Mouse (Mus musculus) MEL (cell line): Measurements from ENCODE around the gene Bahcc1. TPM values are rescaled to one million over a fixed set of nuclear protein-coding genes. Genes with fewer than 3 reads are reported as not detected.

Experiments
- DNase-seq: peaks from one replicate; pipeline ENCODE4 v3.0.0; 2011; ENCODE audit warnings: low read depth, low spot score
- H3K27ac ChIP-seq: 2 replicates; pipeline ENCODE4 v1.5.1; 2012; ENCODE audit warnings: low read depth, mild to moderate bottlenecking, control low read depth, low read length, moderate library complexity; ENCODE audit not compliant: control insufficient read depth
- H3K27me3 ChIP-seq, 2 experiments: fragments of 150-350 bp in 1 of 2; sonication (generic) in 1 of 2; 2 replicates each; pipeline ENCODE4 v1.6.1; 2012; ENCODE audit warnings: low read length in 2 of 2, mild to moderate bottlenecking in 2 of 2, improper control_type of control experiment in 1 of 2, moderate library complexity in 1 of 2; ENCODE audit not compliant: insufficient read depth in 2 of 2, control insufficient read depth in 1 of 2
- H3K36me3 ChIP-seq, 2 experiments: 2 replicates each; pipeline ENCODE4 v1.6.1; 2012 to 2014; ENCODE audit warnings: low read length in 2 of 2, improper control_type of control experiment in 1 of 2, inconsistent platforms in 1 of 2, mild to moderate bottlenecking in 1 of 2; ENCODE audit not compliant: insufficient read depth in 2 of 2, control insufficient read depth in 1 of 2
- H3K4me1 ChIP-seq, 2 experiments: fragments of 150-350 bp in 1 of 2; sonication (generic) in 1 of 2; 2 replicates each; pipeline ENCODE4 v1.6.1; 2012; ENCODE audit warnings: low read length in 2 of 2, improper control_type of control experiment in 1 of 2, mild to moderate bottlenecking in 1 of 2; ENCODE audit not compliant: insufficient read depth in 2 of 2, control insufficient read depth in 1 of 2
- H3K4me3 ChIP-seq, 2 experiments: fragments of 150-350 bp in 1 of 2; sonication (generic) in 1 of 2; 2 replicates each; pipeline ENCODE4 v1.5.1; 2012; ENCODE audit warnings: low read depth in 2 of 2, low read length in 2 of 2, mild to moderate bottlenecking in 2 of 2, moderate library complexity in 2 of 2, control low read depth in 1 of 2, improper control_type of control experiment in 1 of 2; ENCODE audit not compliant: control insufficient read depth in 1 of 2, insufficient read depth in 1 of 2
- H3K79me2 ChIP-seq: 2 replicates; pipeline ENCODE4 v1.6.1; 2012; ENCODE audit warnings: mild to moderate bottlenecking, low read length, moderate library complexity; ENCODE audit not compliant: control insufficient read depth, poor library complexity, insufficient read depth
- H3K9ac ChIP-seq: 2 replicates; pipeline ENCODE4 v1.6.1; 2012; ENCODE audit warnings: low read depth, mild to moderate bottlenecking, control low read depth, low read length, moderate library complexity; ENCODE audit not compliant: control insufficient read depth, poor library complexity, severe bottlenecking
- H3K9me3 ChIP-seq: fragments of 150-350 bp; sonication (generic); replicated peaks from 2 replicates; pipeline ENCODE4 v1.6.1; 2012; ENCODE audit warnings: mild to moderate bottlenecking, low read length, improper control_type of control experiment, moderate library complexity; ENCODE audit not compliant: insufficient read depth
- BHLHE40 ChIP-seq: IDR thresholded peaks from 2 replicates; pipeline ENCODE4 v1.6.1; 2012; ENCODE audit warnings: low read depth, mild to moderate bottlenecking, inconsistent platforms, low read length, improper control_type of control experiment, borderline replicate concordance
- CHD1 ChIP-seq: IDR thresholded peaks from 2 replicates; pipeline ENCODE4 v1.6.1; 2012; ENCODE audit warnings: low read depth, mild to moderate bottlenecking, inconsistent platforms, low read length, improper control_type of control experiment
- CTCF ChIP-seq, 3 experiments: IDR thresholded peaks in 2 of 3; conservative IDR thresholded peaks in 1 of 3; 2 replicates each; pipeline ENCODE4 v1.5.1; 2011 to 2012; ENCODE audit warnings: low read length in 3 of 3, low read depth in 2 of 3, mild to moderate bottlenecking in 2 of 3, improper control_type of control experiment in 1 of 3, inconsistent platforms in 1 of 3, mixed read lengths in 1 of 3, moderate library complexity in 1 of 3; ENCODE audit not compliant: control insufficient read depth in 1 of 3, insufficient read depth in 1 of 3, poor library complexity in 1 of 3, severe bottlenecking in 1 of 3
- ELF1 ChIP-seq: IDR thresholded peaks from 2 replicates; pipeline ENCODE4 v1.6.1; 2014; ENCODE audit warnings: low read depth, mild to moderate bottlenecking, inconsistent platforms, low read length, improper control_type of control experiment, moderate library complexity
- EP300 ChIP-seq, 2 experiments: IDR thresholded peaks; 2 replicates each; pipeline ENCODE4 v1.6.1; 2011; ENCODE audit warnings: improper control_type of control experiment in 2 of 2, low read length in 2 of 2, low read depth in 1 of 2, mild to moderate bottlenecking in 1 of 2
- ETS1 ChIP-seq: IDR thresholded peaks from 2 replicates; pipeline ENCODE4 v1.6.1; 2012; ENCODE audit warnings: low read depth, mild to moderate bottlenecking, inconsistent platforms, low read length, improper control_type of control experiment, moderate library complexity
- GATA1 ChIP-seq: IDR thresholded peaks from 2 replicates; pipeline ENCODE4 v1.6.1; 2011; ENCODE audit warnings: low read depth, low read length, improper control_type of control experiment
- HCFC1 ChIP-seq: IDR thresholded peaks from 2 replicates; pipeline ENCODE4 v1.6.1; 2012; ENCODE audit warnings: low read depth, mild to moderate bottlenecking, inconsistent platforms, low read length, improper control_type of control experiment, moderate library complexity
- KAT2A ChIP-seq: conservative IDR thresholded peaks from 2 replicates; pipeline ENCODE4 v1.6.1; 2012; ENCODE audit warnings: low read depth, low read length, improper control_type of control experiment, inconsistent platforms
- MAX ChIP-seq: IDR thresholded peaks from 2 replicates; pipeline ENCODE4 v1.6.1; 2011; ENCODE audit warnings: low read length, improper control_type of control experiment
- MAZ ChIP-seq: IDR thresholded peaks from 2 replicates; pipeline ENCODE4 v1.6.1; 2012; ENCODE audit warnings: low read depth, mild to moderate bottlenecking, inconsistent platforms, low read length, improper control_type of control experiment
- MEF2A ChIP-seq: IDR thresholded peaks from 2 replicates; pipeline ENCODE4 v1.6.1; 2014; ENCODE audit warnings: low read depth, mild to moderate bottlenecking, inconsistent platforms, low read length, improper control_type of control experiment; ENCODE audit not compliant: poor library complexity, insufficient replicate concordance, severe bottlenecking; ENCODE audit errors: extremely low read depth
- MXI1 ChIP-seq: IDR thresholded peaks from 2 replicates; pipeline ENCODE4 v1.6.1; 2011; ENCODE audit warnings: mild to moderate bottlenecking, low read depth, low read length, improper control_type of control experiment
- MYB ChIP-seq: IDR thresholded peaks from 2 replicates; pipeline ENCODE4 v1.6.1; 2011; ENCODE audit warnings: mild to moderate bottlenecking, low read depth, low read length, improper control_type of control experiment
- MYC ChIP-seq: IDR thresholded peaks from 2 replicates; pipeline ENCODE4 v1.6.1; 2011; ENCODE audit warnings: low read depth, mild to moderate bottlenecking, low read length, improper control_type of control experiment, moderate library complexity
- NELFE ChIP-seq: IDR thresholded peaks from 2 replicates; pipeline ENCODE4 v1.6.1; 2011; ENCODE audit warnings: low read depth, low read length, improper control_type of control experiment
- NRF1 ChIP-seq: IDR thresholded peaks from 2 replicates; pipeline ENCODE4 v1.6.1; 2014; ENCODE audit warnings: low read depth, mild to moderate bottlenecking, inconsistent platforms, low read length, improper control_type of control experiment, moderate library complexity; ENCODE audit not compliant: poor library complexity, insufficient read depth, severe bottlenecking
- POLR2A ChIP-seq, 2 experiments: IDR thresholded peaks; 2 replicates each; pipeline ENCODE4 v1.6.1; 2011 to 2012; ENCODE audit warnings: low read length in 2 of 2, mild to moderate bottlenecking in 2 of 2, control low read depth in 1 of 2, improper control_type of control experiment in 1 of 2, low read depth in 1 of 2, moderate library complexity in 1 of 2; ENCODE audit not compliant: control insufficient read depth in 1 of 2, insufficient read depth in 1 of 2, poor library complexity in 1 of 2
- POLR2AphosphoS2 ChIP-seq: IDR thresholded peaks from 2 replicates; pipeline ENCODE4 v1.6.1; 2011; ENCODE audit warnings: low read length, improper control_type of control experiment
- POLR2AphosphoS5 ChIP-seq: IDR thresholded peaks from 2 replicates; pipeline ENCODE4 v1.6.1; 2012; ENCODE audit warnings: low read depth, borderline replicate concordance, mild to moderate bottlenecking, inconsistent platforms, low read length, moderate library complexity, mixed read lengths
- RCOR1 ChIP-seq: IDR thresholded peaks from 2 replicates; pipeline ENCODE4 v1.6.1; 2012; ENCODE audit warnings: low read depth, mild to moderate bottlenecking, inconsistent platforms, low read length, improper control_type of control experiment
- SIN3A ChIP-seq: IDR thresholded peaks from 2 replicates; pipeline ENCODE4 v1.6.1; 2012; ENCODE audit warnings: low read length, improper control_type of control experiment, inconsistent platforms
- TAL1 ChIP-seq: IDR thresholded peaks from 2 replicates; pipeline ENCODE4 v1.6.1; 2012; ENCODE audit warnings: mild to moderate bottlenecking, inconsistent platforms, low read length, moderate library complexity, mixed read lengths
- TBP ChIP-seq: IDR thresholded peaks from 2 replicates; pipeline ENCODE4 v1.8.0; 2011; ENCODE audit warnings: low read depth, low read length, improper control_type of control experiment
- TCF12 ChIP-seq: IDR thresholded peaks from 2 replicates; pipeline ENCODE4 v1.6.1; 2014; ENCODE audit warnings: low read depth, mild to moderate bottlenecking, inconsistent platforms, low read length, improper control_type of control experiment, moderate library complexity
- UBTF ChIP-seq: IDR thresholded peaks from 2 replicates; pipeline ENCODE4 v1.6.1; 2012; ENCODE audit warnings: low read depth, mild to moderate bottlenecking, inconsistent platforms, low read length, improper control_type of control experiment, moderate library complexity, borderline replicate concordance; ENCODE audit not compliant: insufficient read depth
- USF1 ChIP-seq: IDR thresholded peaks from 2 replicates; pipeline ENCODE4 v1.6.1; 2014; ENCODE audit warnings: low read depth, mild to moderate bottlenecking, inconsistent platforms, low read length, improper control_type of control experiment, moderate library complexity
- ZMIZ1 ChIP-seq: IDR thresholded peaks from 2 replicates; pipeline ENCODE4 v1.6.1; 2012; ENCODE audit warnings: low read depth, mild to moderate bottlenecking, inconsistent platforms, low read length, improper control_type of control experiment, moderate library complexity
- ZNF384 ChIP-seq: IDR thresholded peaks from 2 replicates; pipeline ENCODE4 v1.6.1; 2012; ENCODE audit warnings: low read depth, mild to moderate bottlenecking, inconsistent platforms, low read length, improper control_type of control experiment
- polyA plus RNA-seq, 2 experiments: library from polyadenylated mRNA; stranded (reverse) in 1 of 2; unstranded in 1 of 2; fragments of >175 nt in 1 of 2; fragments of >200 nt in 1 of 2; gene quantifications; 2 replicates each; pipeline versions ENCODE4 v1.2.1 to v1.2.4; 2012; ENCODE audit warnings: low replicate concordance in 2 of 2, low read depth in 1 of 2; ENCODE audit not compliant: insufficient read length in 2 of 2, insufficient read depth in 1 of 2, missing spikeins in 1 of 2
- total RNA-seq: library from RNA; depleted of rRNA; stranded (reverse); fragments of 300-350 nt; gene quantifications from 2 replicates; pipeline ENCODE4 v1.2.3, GENCODE M21; 2012

Bahcc1 gene
- total and polyA plus RNA-seq, 3 experiments = 0.04 to 0.26 TPM; not detected in 1

DNA sequence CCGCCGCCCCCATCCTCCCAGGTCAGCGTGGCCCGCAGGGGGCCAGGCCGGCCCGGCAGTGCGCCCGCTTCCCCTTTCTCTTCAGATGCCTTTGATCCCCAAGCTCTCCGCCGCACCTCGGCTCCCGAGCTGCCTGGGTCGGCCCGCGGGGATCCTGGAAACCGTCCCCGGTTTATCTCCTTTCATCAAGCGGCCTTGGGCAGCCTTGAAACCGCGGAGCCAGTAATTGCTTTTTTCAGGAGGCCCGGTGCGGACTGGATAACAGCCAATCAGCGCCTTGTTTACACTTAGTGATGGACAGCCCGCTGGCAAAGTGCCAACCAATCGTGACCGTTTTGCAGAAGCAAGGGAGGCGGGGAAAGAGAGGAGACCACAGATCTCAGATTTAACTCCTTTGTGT is 1.4 kb upstream of the Bahcc1 start:
- peak; percentile 100 for DNase-seq
- Histone ChIP-seq H3K27ac (no peak overlapping the region), H3K9me3 (no peaks in the 10 kb centered on the region), H3K27me3 (peaks cover 10 to 14% of the 10 kb centered on the region in 2 experiments), H3K9ac (peak overlapping the region; percentile 48; the same call in 1 of the 2 replicates)
- TF ChIP-seq POLR2A (IDR thresholded peaks at IDR 0.05; ENCODE audit: control insufficient read depth in 1 of 2, insufficient read depth in 1 of 2, low read depth in 1 of 2, low read length in 2 of 2, poor library complexity in 1 of 2) = peak in 1 of 2 experiments; percentile 32; a peak in 1 of 4 replicates
- peak in 1 of 2 experiments; percentile 86; a peak in 3 of 4 replicates for TF ChIP-seq EP300 (IDR thresholded peaks at IDR 0.05; ENCODE audit: low read depth in 1 of 2, low read length in 2 of 2)
- TF ChIP-seq POLR2AphosphoS2 = peak; percentile 90
- TF ChIP-seq TBP = peak; percentile 73; the same call in 1 of the 2 replicates
- peak; percentile 93 for TF ChIP-seq GATA1
- TF ChIP-seq MAX = no peak; the same call in 1 of the 2 replicates
- 0 out of 6 replicates have a peak, but pooled peaks of 1 of the 3 experiments have one; percentile 7 for TF ChIP-seq CTCF (IDR thresholded peaks at IDR 0.05 in 2 of 3, conservative IDR thresholded peaks at IDR 0.05 in 1 of 3; ENCODE audit: control insufficient read depth in 1 of 3, insufficient read depth in 1 of 3, low read depth in 2 of 3, low read length in 3 of 3, poor library complexity in 1 of 3, severe bottlenecking in 1 of 3)
- TF ChIP-seq HCFC1 = peak; percentile 80
- peak; percentile 90 for TF ChIP-seq ZNF384
- no peak for TF ChIP-seq KAT2A
- no peak for TF ChIP-seq POLR2AphosphoS5
- peak; percentile 80 for TF ChIP-seq BHLHE40
- TF ChIP-seq MXI1 = peak; percentile 92
- peak; percentile 73; the same call in 1 of the 2 replicates for TF ChIP-seq MAZ
- peak; percentile 99 for TF ChIP-seq SIN3A
- 0 out of 2 replicates have a peak, but pooled peaks have one; percentile 29 for TF ChIP-seq UBTF
- TF ChIP-seq MEF2A = no peak
- TF ChIP-seq TAL1 = no peak
- no peak for TF ChIP-seq CHD1
- TF ChIP-seq MYB = 0 out of 2 replicates have a peak, but pooled peaks have one; percentile 1
- 0 out of 2 replicates have a peak, but pooled peaks have one; percentile 38 for TF ChIP-seq ELF1
- peak; percentile 92 for TF ChIP-seq ETS1
- no peak for TF ChIP-seq ZMIZ1
- TF ChIP-seq MYC = peak; percentile 76; the same call in 1 of the 2 replicates
- peak; percentile 80 for TF ChIP-seq TCF12
- no peak for TF ChIP-seq USF1
- no peak for TF ChIP-seq NRF1
- TF ChIP-seq RCOR1 = peak; percentile 99
- TF ChIP-seq NELFE = no peak
- TF ChIP-seq, all 39 proteins: peak for 19
- peaks cover 0 to 7% of the 10 kb centered on the region in 2 experiments; a peak in 2 of 4 replicates for H3K4me1 ChIP-seq
- H3K36me3 ChIP-seq = peaks cover 0 to 6% of the 10 kb centered on the region in 2 experiments; a peak in 2 of 4 replicates
- peak overlapping the region; percentile 22 to 59; a peak in 3 of 4 replicates for H3K4me3 ChIP-seq
- H3K79me2 ChIP-seq = no peaks in the 10 kb centered on the region
